Comparison of ENCODE assay signal across 14 mouse cellular contexts in genomic region chr2:92349589-92350425, GRCm38 (mm10). TPM values are rescaled to one million over a fixed set of nuclear protein-coding genes. Genes with fewer than 3 reads are reported as not detected.
DNase-seq lines count a peak whose midpoint lies in the region; ATAC-seq and TF ChIP-seq lines count a peak whose summit lies in the region.
"Had no signal": no experiment of that assay in that cellular context is flagged by ENCODE, and none has a peak within 500 bp of the region (broad histone marks: within the 10 kb centered on the region; RNA-seq: fewer than 3 reads in every experiment).

No protein-coding gene starts in this region.

- DNase-seq in gastrocnemius, adult 2 months: peak; percentile 61
- DNase-seq in gastrocnemius, postnatal 36 days: no peak
- no peak for DNase-seq in kidney, postnatal 10 days
- peak; percentile 91 for DNase-seq in adrenal gland, adult 8-10 months
- peak; percentile 42 for DNase-seq in brain, adult 2 months (ENCODE audit: low read depth, low spot score)
- DNase-seq: cerebellum, adult 8-10 months; heart, adult 2 months; kidney, adult 9 months had no signal

- H3K27me3 ChIP-seq in kidney, embryonic 15.5 days: no peaks in the 10 kb centered on the region

- peak overlapping the region; percentile 83 for H3K27ac ChIP-seq in gastrocnemius, adult 2 months
- peak overlapping the region; percentile 37; the same call in 1 of the 2 replicates for H3K27ac ChIP-seq in kidney, embryonic 15.5 days
- H3K27ac ChIP-seq: embryonic facial prominence, embryonic 10.5 days; heart, adult 2 months had no signal

- peaks cover 73% of the 10 kb centered on the region for H3K36me3 ChIP-seq in kidney, embryonic 15.5 days

- H3K4me1 ChIP-seq in kidney, embryonic 15.5 days: peaks cover 19% of the 10 kb centered on the region

- H3K4me2 ChIP-seq in kidney, embryonic 15.5 days: no peak overlapping the region

- no peaks in the 10 kb centered on the region for H3K9me3 ChIP-seq in kidney, embryonic 15.5 days (replicated peaks)
- H3K9me3 ChIP-seq: embryonic facial prominence, embryonic 10.5 days; G1E had no signal

- 36% methylated on average over 6 of the region's 6 CpGs for WGBS in kidney, embryonic 15.5 days

- no peak for TF ChIP-seq CTCF in gastrocnemius, adult 2 months (IDR thresholded peaks at IDR 0.05)

- H3K4me3 ChIP-seq in gastrocnemius, adult 2 months: no peak overlapping the region
- H3K4me3 ChIP-seq in kidney, embryonic 15.5 days (replicated peaks): no peak overlapping the region
- H3K4me3 ChIP-seq: embryonic facial prominence, embryonic 10.5 days; heart, adult 2 months had no signal

- peak; percentile 49; the same call in 1 of the 2 replicates for ATAC-seq in kidney, embryonic 15.5 days (replicated peaks; ENCODE audit: low FRiP score)
- ATAC-seq in cerebellum, adult (ENCODE audit: insufficient number of reproducible peaks, low FRiP score, low TSS enrichment): no peak
- ATAC-seq: lung, postnatal 0 days had no signal

- no peak overlapping the region for H3K9ac ChIP-seq in kidney, embryonic 15.5 days

- intact Hi-C loops in gastrocnemius, adult 2 months (cut with DNase I): loop anchor here (5.0 kb wide), 1 partner anchor 87 kb away; no protein-coding TSS in a partner anchor
- intact Hi-C loops in gastrocnemius, postnatal 36 days (cut with DNase I): no loop called here

RNA-seq across cellular contexts. Expression of gene Pex16, which starts 24.7 kb away (rescaled TPM):
- 10 to 100 TPM; 15.9 to 19.5 TPM for total RNA-seq in gastrocnemius, adult 2 months (2021)
- 10 to 100 TPM; 14.1 to 23.0 TPM for total RNA-seq in gastrocnemius, postnatal 36 days (2021)
- polyA plus RNA-seq in kidney, embryonic 15.5 days (2015; fragmentation: Nextera tagmentation; extraction: Ambion mirVana): 24.7 and 29.5 TPM in 2 replicates
- 100 to 1,000 TPM in 2 of 4 experiments, 10 to 100 TPM in 2; 63.1 to 281 (median 138) TPM for total RNA-seq in adrenal gland, adult 8-10 months (2022)

RNA-seq across cellular contexts. Expression of gene Large2, which starts 24.9 kb away (rescaled TPM):
- under 1 TPM in 1 of 2 experiments, not detected in 1; 0.64 TPM for total RNA-seq in gastrocnemius, adult 2 months (2021)
- total RNA-seq in gastrocnemius, postnatal 36 days (2021): under 1 TPM; 0.52 to 0.84 TPM
- 26.0 and 29.5 TPM in 2 replicates for polyA plus RNA-seq in kidney, embryonic 15.5 days (2015; fragmentation: Nextera tagmentation; extraction: Ambion mirVana)
- total RNA-seq in adrenal gland, adult 8-10 months (2022): 1 to 10 TPM in 3 of 4 experiments, under 1 TPM in 1; 0.40 to 4.6 (median 2.1) TPM
- total RNA-seq: heart, adult 2 months; megakaryocyte-erythroid progenitor cell, adult 5-6 weeks had no signal
- polyA plus RNA-seq: G1E had no signal

RNA-seq across cellular contexts. Expression of gene 1700029I15Rik, which starts 32.5 kb away (rescaled TPM):
- 1 to 10 TPM in 1 of 2 experiments, under 1 TPM in 1; 0.69 to 1.1 TPM for total RNA-seq in gastrocnemius, adult 2 months (2021)
- under 1 TPM; 0.81 to 0.99 TPM for total RNA-seq in gastrocnemius, postnatal 36 days (2021)
- 3.2 and 3.4 TPM in 2 replicates for polyA plus RNA-seq in kidney, embryonic 15.5 days (2015; fragmentation: Nextera tagmentation; extraction: Ambion mirVana)
- 10 to 100 TPM in 2 of 4 experiments, 1 to 10 TPM in 2; 8.0 to 18.6 (median 10.3) TPM for total RNA-seq in adrenal gland, adult 8-10 months (2022)

RNA-seq across cellular contexts. Expression of gene Mapk8ip1, which starts 51.3 kb away (rescaled TPM):
- 1 to 10 TPM; 3.0 to 3.9 TPM for total RNA-seq in gastrocnemius, adult 2 months (2021)
- total RNA-seq in gastrocnemius, postnatal 36 days (2021): 1 to 10 TPM; 6.9 to 7.2 TPM
- 32.1 and 34.9 TPM in 2 replicates for polyA plus RNA-seq in kidney, embryonic 15.5 days (2015; fragmentation: Nextera tagmentation; extraction: Ambion mirVana)
- total RNA-seq in adrenal gland, adult 8-10 months (2022): 10 to 100 TPM; 34.6 to 43.3 (median 38.7) TPM
- total RNA-seq: megakaryocyte-erythroid progenitor cell, adult 5-6 weeks had no signal

Comparison
In these comparisons a context has a peak if more than half of its experiments do, and no peak if none do; other contexts are left out.
1. DNase-seq: peak in gastrocnemius, adult 2 months (single experiment), adrenal gland, adult 8-10 months (single experiment) and brain, adult 2 months (single experiment); none in gastrocnemius, postnatal 36 days (0 of 2) and kidney, postnatal 10 days (single experiment).
2. RNA of gene 1700029I15Rik, which starts 32.5 kb away (total RNA-seq): 8.0 to 18.6 TPM in adrenal gland, adult 8-10 months; 0.69 to 1.1 TPM in gastrocnemius, adult 2 months and 0.81 to 0.99 TPM in gastrocnemius, postnatal 36 days; every median in the first group is over 4 times any median in the second.